Mouse (Mus musculus) v-Abl transformed pro-B cells (cell line): ENCODE measurements around the gene Vmn1r67.

ENCODE experiments used
- in situ Hi-C, 2 experiments: fragments of 400-800 bp; cut with MboI; formaldehyde crosslinking; loops; one replicate each; pipeline ENCODE4 v1.15.1; 2025; ENCODE audit not compliant: unreplicated experiment in 2 of 2

Gene Vmn1r67

GRCm38 (mm10) chr7:10443031-10443430, at the start of gene Vmn1r67:
Gene Vmn1r67, plus strand, starts transcription at chr7:10443331.
- in situ Hi-C loops = no loop called here

- in situ Hi-C loops = no loop called here
Measured at GRCm38 (mm10) chr7:10458166-10458565, 15.0 kb downstream of the Vmn1r67 start.

GRCm38 (mm10) chr7:10479813-10480212, 36.7 kb downstream of the Vmn1r67 start:
- in situ Hi-C loops = no loop called here

- in situ Hi-C loops = no loop called here
Measured at GRCm38 (mm10) chr7:10480588-10481233, 37.6 kb downstream of the Vmn1r67 start.

GRCm38 (mm10) chr7:10494786-10495521, 51.8 kb downstream of the Vmn1r67 start, which contains the start of gene Zik1:
Gene Zik1, minus strand, starts transcription at chr7:10495394.
- in situ Hi-C loops = no loop called here

- in situ Hi-C loops = no loop called here
Measured at GRCm38 (mm10) chr7:10495578-10495977, 52.4 kb downstream of the Vmn1r67 start.
